Mouse (Mus musculus) c-Kit-negative CD71-positive TER-119-positive erythroid progenitor cells, embryonic 14.5 days (primary cell): ENCODE measurements at regions not wholly inside any gene's neighbourhood (a gene's known extent, or its start where the extent isn't known, plus 50 kb on each side); places are given as distances from the start of the nearest gene placed in this dataset.
"Not testable (repeated sequence)": the region's sequence is repeated elsewhere in the genome, so short reads cannot be mapped to it uniquely, and the experiment has no call there.

Experiments
- DNase-seq: peaks from one replicate; pipeline ENCODE4 v3.0.0-alpha.2; 2013; ENCODE audit warnings: low read depth, low spot score

DNA sequence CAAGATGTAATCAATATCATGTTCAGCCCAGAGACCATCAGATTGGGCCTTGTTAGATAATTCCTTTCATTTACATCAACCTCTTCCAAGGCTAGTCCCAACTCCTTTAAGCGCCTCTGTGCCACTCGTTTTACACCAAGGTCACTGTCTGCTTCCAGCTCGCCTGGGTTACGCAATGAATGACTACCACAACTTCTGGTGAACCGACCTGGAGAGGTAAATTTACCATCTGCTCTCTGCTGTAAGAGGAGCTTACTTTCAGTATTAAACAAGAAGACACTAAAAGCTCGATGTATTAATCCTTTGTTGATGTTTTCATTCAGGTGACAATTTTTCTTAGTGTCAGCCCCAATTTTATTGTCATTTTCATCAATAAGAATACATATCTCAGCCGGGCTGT lies 51.7 kb upstream of the Fam174b start:
- DNase-seq, result no peak

GRCm38 (mm10) chr7:73686245-73686644 lies 53.9 kb upstream of the Fam174b start:
- not testable (repeated sequence) for DNase-seq

GRCm38 (mm10) chr7:73682756-73683155 lies 57.3 kb upstream of the Fam174b start:
- no peak for DNase-seq

DNA sequence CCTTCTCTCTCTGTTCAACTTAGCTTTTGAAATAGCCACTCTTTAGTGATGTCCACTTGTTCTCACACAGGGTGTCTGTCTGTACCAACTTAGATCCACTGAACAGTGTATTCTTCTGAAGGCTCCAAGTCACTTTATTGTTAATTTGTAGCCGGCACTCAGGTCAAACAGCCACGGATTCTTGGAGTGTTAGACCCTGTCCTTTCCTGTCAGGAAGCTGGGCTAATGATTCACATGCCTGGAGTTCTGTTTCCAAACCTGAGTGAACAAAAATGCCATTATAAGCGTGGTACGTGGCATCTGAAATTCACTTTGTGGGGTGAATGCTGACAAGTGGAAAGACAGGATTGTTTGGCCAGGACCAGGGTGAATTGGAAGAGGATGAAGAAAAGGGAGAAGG lies 69.5 kb upstream of the Fam174b start:
- DNase-seq, result no peak

- DNase-seq, result no peak
Observed at GRCm38 (mm10) chr7:73668791-73669190, 71.3 kb upstream of the Fam174b start.

GRCm38 (mm10) chr7:73666921-73667675 lies 73.0 kb upstream of the Fam174b start:
- no peak for DNase-seq

GRCm38 (mm10) chr7:73664962-73665361 lies 75.1 kb upstream of the Fam174b start:
- DNase-seq, result no peak

DNA sequence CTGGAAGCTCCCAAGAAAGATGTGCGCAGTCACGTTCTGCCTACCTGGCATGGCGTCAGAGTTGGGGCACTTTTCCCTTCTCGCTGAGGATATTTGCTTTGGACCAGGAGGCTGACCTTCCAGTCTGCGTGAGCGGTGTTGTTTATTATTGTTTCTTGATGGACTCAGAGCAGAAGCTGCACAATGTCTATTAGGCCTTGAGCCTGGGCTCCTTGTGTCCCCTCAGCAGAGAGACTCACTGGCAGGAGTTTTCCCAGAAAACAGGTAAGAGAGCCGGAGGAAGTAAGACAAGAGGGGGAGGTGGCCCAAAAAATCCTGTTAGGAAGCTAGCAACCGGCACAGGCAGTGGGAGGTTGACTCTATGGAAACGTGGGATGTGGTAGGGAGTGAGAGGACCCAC lies 77.6 kb upstream of the Fam174b start:
- no peak for DNase-seq

- no peak for DNase-seq
Observed at GRCm38 (mm10) chr7:73661901-73662300, 78.2 kb upstream of the Fam174b start.

- no peak for DNase-seq
Observed at GRCm38 (mm10) chr7:73659551-73659950, 80.6 kb upstream of the Fam174b start.

GRCm38 (mm10) chr7:73657283-73657682 lies 82.8 kb upstream of the Fam174b start:
- DNase-seq, result no peak

DNA sequence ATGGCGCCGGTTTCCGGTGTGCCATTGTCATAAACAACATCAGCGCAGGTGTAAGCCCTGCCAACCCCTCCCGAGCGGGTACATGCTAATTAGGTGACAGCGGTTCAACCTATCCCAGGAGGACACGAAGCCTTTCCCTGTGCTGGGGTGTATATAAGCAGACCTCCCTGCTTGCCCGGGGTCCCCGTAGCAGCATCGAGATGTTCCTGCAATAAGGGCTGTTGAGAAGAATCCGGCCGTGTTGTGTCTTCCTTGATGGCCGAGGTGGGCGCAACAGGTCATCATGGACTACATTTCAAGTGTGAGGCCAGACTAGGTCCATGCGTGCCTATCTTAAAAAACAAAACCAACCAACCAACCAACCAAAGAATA lies 83.7 kb upstream of the Fam174b start:
- DNase-seq, result not testable (repeated sequence)

DNA sequence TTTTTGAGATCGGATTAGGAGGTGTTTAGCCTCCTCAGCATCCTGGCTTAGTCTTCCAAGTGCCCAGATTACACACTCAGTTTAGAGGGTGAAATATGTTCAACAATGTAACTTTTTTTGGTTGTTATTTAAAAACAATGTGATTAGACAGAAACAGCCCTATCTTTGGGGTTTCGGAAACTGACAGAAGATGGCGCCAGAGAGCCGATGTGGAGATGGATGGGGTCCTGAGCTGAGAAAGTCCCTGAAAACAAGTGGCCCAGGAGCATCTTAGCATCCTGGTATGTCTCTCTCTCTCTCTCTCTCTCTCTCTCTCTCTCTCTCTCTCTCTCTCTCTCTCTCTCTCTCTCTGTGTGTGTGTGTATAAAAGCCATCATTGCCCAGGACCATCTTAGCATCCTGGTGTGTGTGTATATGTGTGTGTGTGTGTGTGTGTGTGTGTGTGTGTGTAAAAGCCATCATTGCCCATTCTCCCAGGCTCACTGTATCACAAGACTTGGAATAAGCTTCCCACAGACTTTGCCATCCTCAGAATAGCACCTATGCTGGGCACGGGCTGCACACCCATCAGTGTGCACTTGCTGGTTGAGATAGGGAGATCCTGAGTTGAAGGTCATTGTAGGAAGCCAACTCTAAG lies 84.2 kb upstream of the Fam174b start:
- no peak for DNase-seq

- peak; percentile 12 for DNase-seq
Observed at GRCm38 (mm10) chr7:73654193-73654871, 85.8 kb upstream of the Fam174b start.

GRCm38 (mm10) chr7:73650909-73651308 lies 89.2 kb upstream of the Fam174b start:
- DNase-seq, result no peak

DNA sequence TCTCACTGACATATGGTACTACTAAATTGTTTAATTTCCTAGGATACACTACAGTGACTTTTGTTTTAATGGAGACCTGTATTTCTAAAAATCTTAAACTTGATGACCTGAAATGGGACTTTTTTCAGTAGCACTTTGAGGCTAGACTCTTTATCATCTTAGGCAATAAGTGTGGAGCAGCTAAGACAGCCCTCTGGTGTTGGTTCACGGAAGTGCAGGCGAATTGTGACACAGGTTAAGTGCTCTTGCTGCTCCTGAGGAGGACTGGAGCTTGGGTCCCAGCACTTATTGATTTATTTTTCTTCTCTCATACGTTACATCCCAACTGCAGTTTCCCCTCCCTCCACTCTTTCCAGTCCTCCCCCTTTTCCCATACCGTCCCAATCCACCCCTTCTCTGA lies 92.1 kb upstream of the Fam174b start:
- DNase-seq, result peak; percentile 64

DNA sequence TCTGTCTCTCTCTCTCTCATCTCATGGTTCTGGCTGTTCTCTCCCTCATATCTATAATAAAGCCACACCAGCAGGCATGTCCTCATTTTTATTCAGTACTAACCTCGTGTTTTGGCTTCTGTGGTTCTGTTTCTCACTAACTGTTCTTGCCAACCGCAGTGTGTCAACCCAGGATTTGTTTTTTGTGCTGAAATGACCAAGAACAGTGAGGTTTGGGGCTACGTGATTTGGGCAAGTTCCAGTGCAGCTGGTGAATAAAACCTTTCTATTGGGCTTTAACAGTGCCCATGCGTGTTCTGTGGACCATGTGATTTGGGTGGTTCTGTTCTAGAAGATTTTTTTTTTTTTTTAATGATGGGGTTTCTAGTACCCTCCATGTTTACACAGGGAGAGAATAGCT lies 93.0 kb upstream of the Fam174b start:
- no peak for DNase-seq

- DNase-seq, result no peak
Observed at GRCm38 (mm10) chr7:73646711-73647110, 93.4 kb upstream of the Fam174b start.

- DNase-seq, result no peak
Observed at GRCm38 (mm10) chr7:73644362-73644904, 95.7 kb upstream of the Fam174b start.

- DNase-seq, result no peak
Observed at GRCm38 (mm10) chr7:73643993-73644335, 96.1 kb upstream of the Fam174b start.

GRCm38 (mm10) chr7:73643306-73643992 lies 96.7 kb upstream of the Fam174b start:
- DNase-seq, result no peak

DNA sequence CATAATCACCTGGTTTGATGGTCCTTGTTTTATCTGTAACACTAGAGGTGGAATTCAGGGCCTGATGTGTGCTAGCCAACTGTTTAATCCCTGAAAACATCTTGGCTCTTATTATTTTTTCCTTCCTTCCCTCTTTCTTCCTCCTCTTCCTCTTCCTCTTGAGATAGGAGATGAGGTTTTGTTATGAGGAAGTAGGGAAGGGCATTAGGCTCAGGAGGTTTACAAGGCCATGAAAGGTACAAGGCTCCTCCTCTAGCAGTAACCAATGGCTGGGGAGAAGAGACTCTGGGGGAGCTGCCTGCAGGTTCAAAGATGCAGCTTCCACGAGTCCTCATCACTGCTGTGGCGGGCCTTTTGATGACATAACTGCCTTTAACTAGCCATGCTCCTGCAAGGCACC lies 98.6 kb upstream of the Chd2 start:
- no peak for DNase-seq
